Mouse (Mus musculus): ENCODE measurements around the gene Usp31. TPM values are rescaled to one million over a fixed set of nuclear protein-coding genes. Genes with fewer than 3 reads are reported as not detected.

The Usp31 gene
- total and polyA plus RNA-seq, 3 experiments = 6.4 to 9.1 (median 7.5) TPM

DNA sequence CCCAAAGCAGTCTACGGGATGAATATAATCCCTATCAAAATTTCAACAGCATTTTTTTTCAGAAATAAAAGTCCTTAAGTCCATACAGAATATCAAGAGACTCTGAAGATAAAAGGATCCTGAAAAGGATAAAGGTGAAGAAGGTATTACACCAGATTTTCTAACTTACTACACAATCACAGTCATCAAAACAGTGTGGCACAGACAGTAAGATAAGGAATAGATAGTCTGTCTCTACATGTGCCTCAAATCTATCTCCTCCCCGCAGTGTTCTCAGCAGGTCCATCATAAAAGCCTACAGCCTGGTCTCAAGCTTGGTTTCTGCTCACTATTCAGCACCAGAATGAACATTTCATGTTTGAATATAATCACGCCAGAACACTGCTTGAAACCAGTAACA lies 6.6 kb downstream of the Usp31 start:
- H3K4me1 ChIP-seq (ENCODE audit: control insufficient read depth in 1 of 2, insufficient read depth in 2 of 2) = peaks cover 5 to 74% of the 10 kb centered on the region in 2 experiments; a peak in 3 of 4 replicates
- H3K79me2 ChIP-seq (replicated peaks; ENCODE audit: control insufficient read depth, extremely low read depth, insufficient read depth, poor library complexity, severe bottlenecking) = peaks cover 13% of the 10 kb centered on the region
- H3K4me2 ChIP-seq (ENCODE audit: insufficient read depth, low read depth, poor library complexity, severe bottlenecking) = peak overlapping the region; percentile 24; the same call in 1 of the 2 replicates
- peaks cover 0 to 51% of the 10 kb centered on the region in 2 experiments for H3K36me3 ChIP-seq (replicated peaks in 1 of 2; ENCODE audit: control insufficient read depth in 1 of 2, insufficient read depth in 1 of 2, low read length in 1 of 2)
- dilution Hi-C loops (cut with MboI; ENCODE audit: extremely low pct_ligation_motif_present, extremely low pct_unique_long_range_greater_than_20kb, low sequenced_read_pairs) (no loop called here), in situ Hi-C loops (cut with MboI; ENCODE audit: low pct_ligation_motif_present, low pct_unique_long_range_greater_than_20kb, low sequenced_read_pairs) (no loop called here)
- H3K9ac ChIP-seq (ENCODE audit: insufficient read depth, low read depth) = no peak overlapping the region
- no peak overlapping the region for H3K27ac ChIP-seq (ENCODE audit: insufficient read depth, low read depth)
- no peak for DNase-seq (ENCODE audit: extremely low read depth)
- TF ChIP-seq SIN3A (IDR thresholded peaks at IDR 0.05; ENCODE audit: low read length) (no peak), MAX (IDR thresholded peaks at IDR 0.05; ENCODE audit: low read length) (no peak)
- no peaks in the 10 kb centered on the region for H3K9me3 ChIP-seq (replicated peaks; ENCODE audit: low read length)
- no peaks in the 10 kb centered on the region for H3K27me3 ChIP-seq (replicated peaks)
- no peak overlapping the region for H3K4me3 ChIP-seq (replicated peaks in 1 of 3; ENCODE audit: low read depth in 2 of 3, low read length in 2 of 3, poor library complexity in 1 of 3)

DNA sequence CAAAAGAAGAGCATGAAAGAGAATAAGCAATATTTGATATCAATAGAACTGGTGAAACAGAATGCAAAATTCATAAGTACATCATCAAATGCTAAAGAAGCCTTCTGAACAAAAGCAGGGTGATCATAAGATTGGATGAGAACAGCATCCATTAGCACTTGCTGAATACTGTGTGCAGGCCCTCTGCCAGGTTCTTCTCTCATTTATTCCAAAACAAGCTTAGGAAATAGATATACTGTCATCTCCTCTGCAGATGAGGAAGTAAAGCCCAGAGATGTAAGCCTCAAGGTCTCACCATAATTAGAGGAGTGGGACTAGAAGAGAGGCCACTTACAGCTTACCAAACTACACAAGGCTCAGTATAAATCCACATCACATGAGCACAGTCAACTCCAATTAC lies 7.8 kb downstream of the Usp31 start:
- H3K4me1 ChIP-seq (ENCODE audit: control insufficient read depth in 1 of 2, insufficient read depth in 2 of 2) = peaks cover 5 to 67% of the 10 kb centered on the region in 2 experiments; a peak in 3 of 4 replicates
- H3K4me3 ChIP-seq (replicated peaks in 1 of 3; ENCODE audit: low read depth in 2 of 3, low read length in 2 of 3, poor library complexity in 1 of 3) = no peak overlapping the region
- H3K27me3 ChIP-seq (replicated peaks) = no peaks in the 10 kb centered on the region
- no peak overlapping the region for H3K4me2 ChIP-seq (ENCODE audit: insufficient read depth, low read depth, poor library complexity, severe bottlenecking)
- H3K79me2 ChIP-seq (replicated peaks; ENCODE audit: control insufficient read depth, extremely low read depth, insufficient read depth, poor library complexity, severe bottlenecking) = peaks cover 12% of the 10 kb centered on the region
- dilution Hi-C loops (cut with MboI; ENCODE audit: extremely low pct_ligation_motif_present, extremely low pct_unique_long_range_greater_than_20kb, low sequenced_read_pairs) = no loop called here
- no peak overlapping the region for H3K9ac ChIP-seq (ENCODE audit: insufficient read depth, low read depth)
- in situ Hi-C loops (cut with MboI; ENCODE audit: low pct_ligation_motif_present, low pct_unique_long_range_greater_than_20kb, low sequenced_read_pairs) = no loop called here
- no peak for TF ChIP-seq NRF1 (IDR thresholded peaks at IDR 0.05; ENCODE audit: low read depth, low read length)
- no peak for TF ChIP-seq ZMIZ1 (IDR thresholded peaks at IDR 0.05; ENCODE audit: low read depth, low read length)
- no peak for TF ChIP-seq USF1 (IDR thresholded peaks at IDR 0.05; ENCODE audit: low read depth, low read length)
- no peak for TF ChIP-seq GABPA (IDR thresholded peaks at IDR 0.05; ENCODE audit: insufficient replicate concordance, low read depth, low read length)
- TF ChIP-seq EP300 (IDR thresholded peaks at IDR 0.05; ENCODE audit: low read length) = no peak
- no peak for TF ChIP-seq E2F4 (IDR thresholded peaks at IDR 0.05; ENCODE audit: insufficient replicate concordance, low read depth, low read length)
- TF ChIP-seq JUND (conservative IDR thresholded peaks at IDR 0.05; ENCODE audit: low read depth, low read length) = no peak
- no peak for TF ChIP-seq TCF12 (IDR thresholded peaks at IDR 0.05; ENCODE audit: low read depth, low read length)
- no peak for TF ChIP-seq ZC3H11A (IDR thresholded peaks at IDR 0.05; ENCODE audit: low read depth, low read length)
- no peak for TF ChIP-seq MYC (IDR thresholded peaks at IDR 0.05; ENCODE audit: low read depth, low read length)
- no peak for TF ChIP-seq SMC3 (IDR thresholded peaks at IDR 0.05; ENCODE audit: low read depth, low read length)
- TF ChIP-seq MAFK (IDR thresholded peaks at IDR 0.05; ENCODE audit: insufficient replicate concordance, low read length) = no peak
- TF ChIP-seq MAX (IDR thresholded peaks at IDR 0.05; ENCODE audit: low read length) = no peak
- no peak overlapping the region for H3K27ac ChIP-seq (ENCODE audit: insufficient read depth, low read depth)
- no peaks in the 10 kb centered on the region for H3K9me3 ChIP-seq (replicated peaks; ENCODE audit: low read length)
- peaks cover 0 to 49% of the 10 kb centered on the region in 2 experiments for H3K36me3 ChIP-seq (replicated peaks in 1 of 2; ENCODE audit: control insufficient read depth in 1 of 2, insufficient read depth in 1 of 2, low read length in 1 of 2)
- no peak for DNase-seq (ENCODE audit: extremely low read depth)

DNA sequence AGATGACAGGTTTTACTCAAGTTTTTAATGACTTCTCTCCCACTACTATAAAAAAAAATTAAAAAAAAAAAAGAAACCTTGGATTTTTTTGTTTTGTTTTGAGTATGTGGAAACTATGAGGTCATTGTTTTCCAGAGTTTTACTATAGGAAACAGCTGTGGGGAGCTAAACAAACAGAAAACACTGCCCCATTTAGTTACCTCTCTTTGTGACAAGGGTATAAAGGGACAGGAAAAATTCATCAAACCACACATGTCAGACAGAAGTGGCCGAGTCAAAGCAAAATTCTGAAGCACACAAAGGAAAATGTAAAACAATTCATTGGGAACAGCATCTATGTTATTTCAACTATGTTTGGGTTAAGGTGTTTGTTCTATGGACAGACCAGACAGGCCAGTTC lies 9.5 kb downstream of the Usp31 start:
- Histone ChIP-seq H3K4me1 (ENCODE audit: control insufficient read depth in 1 of 2, insufficient read depth in 2 of 2) (peaks cover 3 to 51% of the 10 kb centered on the region in 2 experiments; a peak in 2 of 4 replicates), H3K4me2 (ENCODE audit: insufficient read depth, low read depth, poor library complexity, severe bottlenecking) (no peak overlapping the region), H3K9ac (ENCODE audit: insufficient read depth, low read depth) (no peak overlapping the region), H3K27me3 (replicated peaks) (no peaks in the 10 kb centered on the region), H3K27ac (ENCODE audit: insufficient read depth, low read depth) (no peak overlapping the region), H3K36me3 (replicated peaks in 1 of 2; ENCODE audit: control insufficient read depth in 1 of 2, insufficient read depth in 1 of 2, low read length in 1 of 2) (peaks cover 0 to 41% of the 10 kb centered on the region in 2 experiments), H3K9me3 (replicated peaks; ENCODE audit: low read length) (no peaks in the 10 kb centered on the region), H3K79me2 (replicated peaks; ENCODE audit: control insufficient read depth, extremely low read depth, insufficient read depth, poor library complexity, severe bottlenecking) (peaks cover 6% of the 10 kb centered on the region), H3K4me3 (replicated peaks in 1 of 3; ENCODE audit: low read depth in 2 of 3, low read length in 2 of 3, poor library complexity in 1 of 3) (no peak overlapping the region)
- TF ChIP-seq E2F4 (IDR thresholded peaks at IDR 0.05; ENCODE audit: insufficient replicate concordance, low read depth, low read length) (no peak), ZNF384 (IDR thresholded peaks at IDR 0.05; ENCODE audit: low read depth, low read length) (peak; percentile 29; the same call in 1 of the 2 replicates)
- in situ Hi-C loops (cut with MboI; ENCODE audit: low pct_ligation_motif_present, low pct_unique_long_range_greater_than_20kb, low sequenced_read_pairs) (no loop called here), dilution Hi-C loops (cut with MboI; ENCODE audit: extremely low pct_ligation_motif_present, extremely low pct_unique_long_range_greater_than_20kb, low sequenced_read_pairs) (no loop called here)
- no peak for DNase-seq (ENCODE audit: extremely low read depth)

Data from CH12.LX (cell line).